Mouse (Mus musculus): Measurements from ENCODE around the gene Vav3. TPM values are rescaled to one million over a fixed set of nuclear protein-coding genes. Genes with fewer than 3 reads are reported as not detected.

The Vav3 gene
- total and polyA plus RNA-seq, 3 experiments = 0.08 TPM; not detected in 2

GRCm38 (mm10) chr3:109573549-109574146, 233.2 kb downstream of the Vav3 start:
- dilution Hi-C loops (cut with MboI; ENCODE audit: extremely low pct_ligation_motif_present, extremely low pct_unique_long_range_greater_than_20kb, low sequenced_read_pairs) = no loop called here
- H3K27me3 ChIP-seq (replicated peaks) = no peaks in the 10 kb centered on the region
- no peak overlapping the region for H3K9ac ChIP-seq (ENCODE audit: insufficient read depth, low read depth)
- H3K4me3 ChIP-seq (replicated peaks in 1 of 3; ENCODE audit: low read depth in 2 of 3, low read length in 2 of 3, poor library complexity in 1 of 3) = no peak overlapping the region
- TF ChIP-seq BHLHE40 (IDR thresholded peaks at IDR 0.05; ENCODE audit: low read depth, low read length) (no peak), RAD21 (IDR thresholded peaks at IDR 0.05; ENCODE audit: low read depth, low read length) (no peak), ZMIZ1 (IDR thresholded peaks at IDR 0.05; ENCODE audit: low read depth, low read length) (no peak), NELFE (IDR thresholded peaks at IDR 0.05; ENCODE audit: low read depth, low read length) (no peak), JUND (conservative IDR thresholded peaks at IDR 0.05; ENCODE audit: low read depth, low read length) (no peak), USF2 (conservative IDR thresholded peaks at IDR 0.05; ENCODE audit: low read depth, low read length) (no peak)
- no peaks in the 10 kb centered on the region for H3K9me3 ChIP-seq (replicated peaks; ENCODE audit: low read length)
- no peak for DNase-seq (ENCODE audit: extremely low read depth)
- in situ Hi-C loops (cut with MboI; ENCODE audit: low pct_ligation_motif_present, low pct_unique_long_range_greater_than_20kb, low sequenced_read_pairs) = no loop called here
- H3K27ac ChIP-seq (ENCODE audit: insufficient read depth, low read depth) = no peak overlapping the region
- no peaks in the 10 kb centered on the region for H3K79me2 ChIP-seq (replicated peaks; ENCODE audit: control insufficient read depth, extremely low read depth, insufficient read depth, poor library complexity, severe bottlenecking)
- H3K4me2 ChIP-seq (ENCODE audit: insufficient read depth, low read depth, poor library complexity, severe bottlenecking) = no peak overlapping the region
- H3K4me1 ChIP-seq (ENCODE audit: control insufficient read depth in 1 of 2, insufficient read depth in 2 of 2) = peaks cover 0 to 4% of the 10 kb centered on the region in 2 experiments; a peak in 1 of 4 replicates
- H3K36me3 ChIP-seq (replicated peaks in 1 of 2; ENCODE audit: control insufficient read depth in 1 of 2, insufficient read depth in 1 of 2, low read length in 1 of 2) = no peaks in the 10 kb centered on the region

GRCm38 (mm10) chr3:109574161-109574560, 233.7 kb downstream of the Vav3 start:
- no peaks in the 10 kb centered on the region for H3K4me1 ChIP-seq (ENCODE audit: control insufficient read depth in 1 of 2, insufficient read depth in 2 of 2)
- no peak overlapping the region for H3K4me2 ChIP-seq (ENCODE audit: insufficient read depth, low read depth, poor library complexity, severe bottlenecking)
- H3K27ac ChIP-seq (ENCODE audit: insufficient read depth, low read depth) = no peak overlapping the region
- in situ Hi-C loops (cut with MboI; ENCODE audit: low pct_ligation_motif_present, low pct_unique_long_range_greater_than_20kb, low sequenced_read_pairs) = no loop called here
- no peaks in the 10 kb centered on the region for H3K9me3 ChIP-seq (replicated peaks; ENCODE audit: low read length)
- TF ChIP-seq ZC3H11A (IDR thresholded peaks at IDR 0.05; ENCODE audit: low read depth, low read length) = no peak
- TF ChIP-seq ZMIZ1 (IDR thresholded peaks at IDR 0.05; ENCODE audit: low read depth, low read length) = no peak
- TF ChIP-seq MEF2A (IDR thresholded peaks at IDR 0.05; ENCODE audit: borderline replicate concordance, low read depth, low read length) = no peak
- TF ChIP-seq MAZ (IDR thresholded peaks at IDR 0.05; ENCODE audit: low read depth, low read length) = no peak
- no peak for TF ChIP-seq RCOR1 (conservative IDR thresholded peaks at IDR 0.05; ENCODE audit: low read depth, low read length)
- no peak for TF ChIP-seq KAT2A (IDR thresholded peaks at IDR 0.05; ENCODE audit: insufficient replicate concordance, low read length)
- TF ChIP-seq MAFK (IDR thresholded peaks at IDR 0.05; ENCODE audit: insufficient replicate concordance, low read length) = no peak
- TF ChIP-seq BHLHE40 (IDR thresholded peaks at IDR 0.05; ENCODE audit: low read depth, low read length) = no peak
- no peak for TF ChIP-seq MXI1 (IDR thresholded peaks at IDR 0.05; ENCODE audit: low read depth, low read length)
- TF ChIP-seq NRF1 (IDR thresholded peaks at IDR 0.05; ENCODE audit: low read depth, low read length) = no peak
- no peak for TF ChIP-seq GABPA (IDR thresholded peaks at IDR 0.05; ENCODE audit: insufficient replicate concordance, low read depth, low read length)
- no peak for TF ChIP-seq MAX (IDR thresholded peaks at IDR 0.05; ENCODE audit: low read length)
- no peak for TF ChIP-seq JUN (IDR thresholded peaks at IDR 0.05; ENCODE audit: insufficient read depth, low read depth, low read length)
- no peak for TF ChIP-seq SIN3A (IDR thresholded peaks at IDR 0.05; ENCODE audit: low read length)
- no peak for TF ChIP-seq ELF1 (IDR thresholded peaks at IDR 0.05; ENCODE audit: low read depth, low read length)
- no peaks in the 10 kb centered on the region for H3K27me3 ChIP-seq (replicated peaks)
- dilution Hi-C loops (cut with MboI; ENCODE audit: extremely low pct_ligation_motif_present, extremely low pct_unique_long_range_greater_than_20kb, low sequenced_read_pairs) = no loop called here
- H3K79me2 ChIP-seq (replicated peaks; ENCODE audit: control insufficient read depth, extremely low read depth, insufficient read depth, poor library complexity, severe bottlenecking) = no peaks in the 10 kb centered on the region
- H3K36me3 ChIP-seq (replicated peaks in 1 of 2; ENCODE audit: control insufficient read depth in 1 of 2, insufficient read depth in 1 of 2, low read length in 1 of 2) = no peaks in the 10 kb centered on the region
- DNase-seq (ENCODE audit: extremely low read depth) = no peak
- no peak overlapping the region for H3K4me3 ChIP-seq (replicated peaks in 1 of 3; ENCODE audit: low read depth in 2 of 3, low read length in 2 of 3, poor library complexity in 1 of 3)
- H3K9ac ChIP-seq (ENCODE audit: insufficient read depth, low read depth) = no peak overlapping the region
